Mouse (Mus musculus): ENCODE measurements around the gene Flt3l.

DNA sequence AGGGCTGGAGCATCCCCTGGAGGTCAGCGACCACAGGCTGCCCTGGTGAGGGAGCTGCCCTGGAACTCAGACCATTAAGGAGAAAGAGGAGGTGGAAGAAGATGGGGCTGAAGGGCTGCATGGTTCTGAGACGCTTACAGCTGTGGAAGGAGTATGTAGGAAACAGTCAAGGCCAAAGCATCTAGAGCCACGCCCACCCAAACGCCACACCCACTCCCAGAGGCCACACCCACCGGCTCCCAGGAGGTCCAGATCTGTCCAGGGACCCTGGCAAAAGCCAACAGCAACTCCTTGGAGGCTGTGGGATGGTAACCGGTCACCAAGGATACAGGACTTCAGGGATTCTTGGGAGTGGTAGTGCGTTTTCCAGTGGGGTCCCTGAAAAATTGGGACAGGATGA lies 42.3 kb upstream of the Flt3l start:
- TF ChIP-seq CTCF (IDR thresholded peaks at IDR 0.05; ENCODE audit: control insufficient read depth, insufficient read depth, insufficient read length) (no peak), MYOD1 (IDR thresholded peaks at IDR 0.05; ENCODE audit: control insufficient read depth, insufficient read length, low read depth) (no peak), MAX (IDR thresholded peaks at IDR 0.05) (no peak), USF1 (IDR thresholded peaks at IDR 0.05; ENCODE audit: low read depth) (no peak)
